Mouse (Mus musculus) midbrain, embryonic 12.5 days (tissue): ENCODE measurements at regions not wholly inside any gene's neighbourhood (a gene's known extent, or its start where the extent isn't known, plus 50 kb on each side); places are given as distances from the start of the nearest gene placed in this dataset.

ENCODE experiments used
- ATAC-seq: fragments of 200-750 bp; cut with Nextera tagmentation; 2 replicates; pipeline ENCODE4 v1.8.0; 2017; ENCODE audit warnings: low read depth, moderate TSS enrichment, moderate library complexity; ENCODE audit not compliant: low FRiP score
- H3K27ac ChIP-seq: fragments of 300-500 bp; sonication (generic); replicated peaks from 2 replicates; pipeline ENCODE4 v1.5.1; 2016; ENCODE audit warnings: mild to moderate bottlenecking
- H3K27me3 ChIP-seq: fragments of 300-500 bp; sonication (generic); 2 replicates; pipeline ENCODE4 v1.6.1; 2016; ENCODE audit warnings: mild to moderate bottlenecking
- H3K36me3 ChIP-seq: fragments of 300-500 bp; sonication (generic); 2 replicates; pipeline ENCODE4 v1.6.1; 2016
- H3K4me1 ChIP-seq: fragments of 300-500 bp; sonication (generic); 2 replicates; pipeline ENCODE4 v1.6.1; 2016
- H3K4me2 ChIP-seq: fragments of 300-500 bp; sonication (generic); replicated peaks from 2 replicates; pipeline ENCODE4 v1.6.1; 2016; ENCODE audit warnings: mild to moderate bottlenecking, moderate library complexity
- H3K4me3 ChIP-seq: fragments of 300-500 bp; sonication (generic); 2 replicates; pipeline ENCODE4 v1.5.1; 2016; ENCODE audit warnings: mild to moderate bottlenecking
- H3K9ac ChIP-seq: fragments of 300-500 bp; sonication (generic); replicated peaks from 2 replicates; pipeline ENCODE4 v1.6.1; 2016; ENCODE audit warnings: mild to moderate bottlenecking, moderate library complexity
- H3K9me3 ChIP-seq: fragments of 300-500 bp; sonication (generic); 2 replicates; pipeline ENCODE4 v1.6.1; 2016; ENCODE audit warnings: mild to moderate bottlenecking
- whole genome bisulfite sequencing: fragments of 180-500 bp; shearing (Covaris S2); methylation state at CpG from one replicate; pipeline ENCODE4 v1.1.7; 2016; 5-methylcytosine and 5-hydroxymethylcytosine counted together

- H3K4me3 ChIP-seq: no peak overlapping the region
- H3K27ac ChIP-seq: no peak overlapping the region
- H3K4me1 ChIP-seq: no peaks in the 10 kb centered on the region
- H3K36me3 ChIP-seq: no peaks in the 10 kb centered on the region
- H3K9me3 ChIP-seq: no peaks in the 10 kb centered on the region
- H3K9ac ChIP-seq: no peak overlapping the region
- H3K27me3 ChIP-seq: no peaks in the 10 kb centered on the region
- ATAC-seq: no peak
- H3K4me2 ChIP-seq: no peak overlapping the region
- 29% methylated on average over 4 of the region's 4 CpGs for WGBS
These were observed 278.7 kb downstream of the Cenpw start for GRCm38 (mm10) chr10:29921658-29922057.

GRCm38 (mm10) chr10:29897780-29898363, 302.5 kb downstream of the Cenpw start:
- Histone ChIP-seq H3K27me3 (no peaks in the 10 kb centered on the region), H3K4me2 (no peak overlapping the region), H3K9me3 (no peaks in the 10 kb centered on the region), H3K4me1 (no peaks in the 10 kb centered on the region), H3K27ac (no peak overlapping the region), H3K4me3 (no peak overlapping the region), H3K36me3 (no peaks in the 10 kb centered on the region), H3K9ac (no peak overlapping the region)
- no peak for ATAC-seq
- WGBS: 31% methylated on average over 1 of the region's 1 CpGs

DNA sequence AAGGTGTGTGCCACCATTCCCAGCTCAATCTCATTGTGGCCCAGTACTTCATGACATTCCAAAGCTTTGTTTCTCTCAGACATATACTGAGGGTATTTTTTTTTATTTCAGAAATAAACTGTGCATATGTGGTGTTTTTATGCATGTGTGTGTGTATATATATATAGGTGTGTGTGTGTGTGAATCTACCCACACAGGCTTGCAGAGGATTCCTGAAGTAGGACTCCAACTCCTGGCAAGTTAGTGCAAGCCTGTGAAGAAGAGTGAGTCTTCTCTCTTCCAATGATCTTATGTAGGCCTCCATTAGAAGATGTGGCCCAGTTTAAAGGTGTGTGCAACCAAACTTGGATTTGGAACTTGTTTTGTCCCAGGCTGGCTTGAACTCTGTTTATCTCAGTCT, 328.9 kb upstream of the Rspo3 start:
- Histone ChIP-seq H3K27ac (no peak overlapping the region), H3K4me3 (no peak overlapping the region), H3K4me2 (no peak overlapping the region), H3K4me1 (no peaks in the 10 kb centered on the region), H3K36me3 (no peaks in the 10 kb centered on the region), H3K9ac (no peak overlapping the region), H3K9me3 (no peaks in the 10 kb centered on the region), H3K27me3 (no peaks in the 10 kb centered on the region)
- no peak for ATAC-seq

DNA sequence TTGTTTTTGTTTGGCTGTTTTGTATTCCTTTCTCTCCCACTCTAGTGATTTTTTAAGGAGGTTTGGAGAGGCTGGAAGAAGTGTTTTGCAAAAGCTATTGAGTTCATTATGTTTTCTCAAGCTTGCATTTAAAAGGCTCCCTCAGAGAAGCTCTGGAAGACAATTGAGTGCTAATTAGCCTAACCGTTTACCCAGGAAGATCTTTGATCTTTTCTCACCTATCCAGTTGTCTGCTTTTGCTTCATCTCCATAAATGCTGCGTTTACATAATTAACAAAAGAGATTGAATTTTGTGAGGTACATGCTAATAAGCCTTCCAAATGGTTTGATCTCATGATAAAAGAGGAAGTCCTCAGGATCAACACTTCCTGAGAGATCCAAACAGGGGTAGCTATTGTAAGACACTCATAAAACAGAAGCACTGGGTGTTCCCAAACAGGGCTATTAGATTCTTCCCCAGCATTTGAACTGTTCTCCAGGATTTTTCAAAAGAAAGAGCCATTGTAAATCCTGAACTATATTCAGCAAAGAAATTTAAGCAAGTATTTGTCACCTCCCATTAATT, 320.2 kb upstream of the Rspo3 start:
- no peak for ATAC-seq
- H3K9me3 ChIP-seq: no peaks in the 10 kb centered on the region

DNA sequence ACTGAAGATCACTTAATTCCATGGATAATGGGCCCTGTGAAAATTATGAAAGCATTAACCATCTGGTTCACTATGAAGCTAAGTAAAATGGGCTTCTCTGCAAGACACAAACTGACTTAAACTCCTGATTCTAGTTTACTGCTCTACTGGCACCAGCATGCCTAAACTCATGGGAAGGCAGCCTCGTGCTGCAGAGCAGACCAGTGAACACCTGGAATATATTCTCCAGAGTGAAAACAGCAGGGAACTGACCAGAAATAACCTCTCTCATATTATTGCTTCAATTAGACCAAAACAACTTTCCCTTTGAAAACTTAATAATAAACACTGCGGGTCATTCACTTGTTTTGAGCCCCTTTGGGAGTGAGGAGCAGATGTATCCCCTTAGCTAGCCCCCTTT, 316.8 kb upstream of the Rspo3 start:
- 64% methylated on average over 2 of the region's 2 CpGs for WGBS
- no peaks in the 10 kb centered on the region for H3K27me3 ChIP-seq
- H3K9me3 ChIP-seq: no peaks in the 10 kb centered on the region
- H3K4me2 ChIP-seq: no peak overlapping the region
- H3K9ac ChIP-seq: no peak overlapping the region
- no peak overlapping the region for H3K27ac ChIP-seq
- no peaks in the 10 kb centered on the region; the same call in 1 of the 2 replicates for H3K4me1 ChIP-seq
- no peaks in the 10 kb centered on the region for H3K36me3 ChIP-seq
- no peak overlapping the region for H3K4me3 ChIP-seq
- ATAC-seq: no peak

More for the DNA sequence above, 320.2 kb upstream of the Rspo3 start:
- no peak overlapping the region for H3K4me2 ChIP-seq
- H3K27ac ChIP-seq: no peak overlapping the region
- WGBS: 10% methylated on average over 2 of the region's 2 CpGs
- no peaks in the 10 kb centered on the region for H3K27me3 ChIP-seq
- no peaks in the 10 kb centered on the region; the same call in 1 of the 2 replicates for H3K4me1 ChIP-seq
- H3K4me3 ChIP-seq: no peak overlapping the region
- H3K9ac ChIP-seq: no peak overlapping the region
- H3K36me3 ChIP-seq: no peaks in the 10 kb centered on the region

DNA sequence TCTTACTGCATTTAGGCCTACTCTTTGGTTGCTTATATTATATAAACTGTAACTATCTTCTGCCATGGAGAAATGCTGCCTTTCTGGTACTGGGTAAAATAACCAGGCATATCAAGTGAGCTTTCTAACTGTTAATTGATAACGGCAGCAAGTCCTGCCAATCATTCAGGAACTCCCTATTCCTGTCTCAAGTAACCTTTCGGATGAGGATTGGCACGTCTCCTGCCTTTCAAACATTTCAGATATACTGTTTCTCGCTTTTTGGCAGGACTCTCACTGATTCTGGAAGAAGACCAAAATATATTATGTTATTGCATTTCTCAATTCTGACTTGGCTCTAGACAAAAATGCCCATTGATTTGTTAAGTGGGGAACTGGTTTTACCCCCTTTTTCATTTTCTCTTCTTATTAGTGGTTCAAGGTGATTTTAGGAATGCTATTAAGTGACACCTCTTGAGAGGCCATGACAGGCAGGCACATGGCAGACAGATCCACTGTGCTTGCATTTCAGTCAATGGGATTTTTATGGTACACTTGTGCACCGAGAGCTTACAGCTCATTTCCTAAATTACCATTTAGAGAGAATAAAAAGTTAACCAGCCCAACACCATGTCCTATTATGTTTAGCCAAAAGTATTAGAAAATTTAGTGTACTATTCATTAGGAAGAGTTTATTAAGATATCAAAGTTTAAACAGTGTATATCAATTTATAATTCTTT, 289.4 kb upstream of the Rspo3 start:
- no peak overlapping the region for H3K27ac ChIP-seq
- no peaks in the 10 kb centered on the region for H3K9me3 ChIP-seq
- no peaks in the 10 kb centered on the region for H3K36me3 ChIP-seq
- H3K9ac ChIP-seq: no peak overlapping the region
- no peaks in the 10 kb centered on the region for H3K4me1 ChIP-seq
- ATAC-seq: no peak
- H3K4me2 ChIP-seq: no peak overlapping the region
- WGBS: 84% methylated on average over 5 of the region's 5 CpGs
- no peaks in the 10 kb centered on the region for H3K27me3 ChIP-seq
- H3K4me3 ChIP-seq: no peak overlapping the region

- Histone ChIP-seq H3K4me3 (no peak overlapping the region), H3K9me3 (no peaks in the 10 kb centered on the region), H3K4me2 (no peak overlapping the region), H3K27ac (no peak overlapping the region), H3K4me1 (no peaks in the 10 kb centered on the region), H3K27me3 (no peaks in the 10 kb centered on the region), H3K36me3 (no peaks in the 10 kb centered on the region), H3K9ac (no peak overlapping the region)
- ATAC-seq: no peak
These were observed 288.7 kb upstream of the Rspo3 start for GRCm38 (mm10) chr10:29824413-29824812.

DNA sequence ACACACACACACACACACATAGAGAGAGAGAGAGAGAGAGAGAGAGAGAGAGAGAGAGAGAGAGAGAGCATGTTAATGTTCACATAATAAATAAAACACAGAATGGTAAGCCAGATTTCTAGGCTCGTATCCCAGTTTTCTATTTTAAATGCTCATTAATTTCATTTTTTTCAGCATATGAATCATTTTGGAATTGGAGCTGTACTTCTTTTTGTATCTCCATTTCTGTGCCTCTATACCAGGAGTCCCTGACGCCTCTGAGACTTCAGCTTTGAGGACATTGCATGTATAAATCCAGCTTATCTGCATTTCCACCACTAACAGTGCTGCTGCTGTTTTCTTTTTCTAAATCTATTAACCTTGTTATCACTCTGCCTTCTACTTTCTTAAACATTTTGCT, 287.5 kb upstream of the Rspo3 start:
- H3K36me3 ChIP-seq: no peaks in the 10 kb centered on the region
- H3K9ac ChIP-seq: no peak overlapping the region
- no peak overlapping the region for H3K4me3 ChIP-seq
- H3K27ac ChIP-seq: no peak overlapping the region
- no peak for ATAC-seq
- no peak overlapping the region for H3K4me2 ChIP-seq
- no peaks in the 10 kb centered on the region for H3K27me3 ChIP-seq
- no peaks in the 10 kb centered on the region for H3K4me1 ChIP-seq
- WGBS: 88% methylated on average over 2 of the region's 2 CpGs
- no peaks in the 10 kb centered on the region for H3K9me3 ChIP-seq

DNA sequence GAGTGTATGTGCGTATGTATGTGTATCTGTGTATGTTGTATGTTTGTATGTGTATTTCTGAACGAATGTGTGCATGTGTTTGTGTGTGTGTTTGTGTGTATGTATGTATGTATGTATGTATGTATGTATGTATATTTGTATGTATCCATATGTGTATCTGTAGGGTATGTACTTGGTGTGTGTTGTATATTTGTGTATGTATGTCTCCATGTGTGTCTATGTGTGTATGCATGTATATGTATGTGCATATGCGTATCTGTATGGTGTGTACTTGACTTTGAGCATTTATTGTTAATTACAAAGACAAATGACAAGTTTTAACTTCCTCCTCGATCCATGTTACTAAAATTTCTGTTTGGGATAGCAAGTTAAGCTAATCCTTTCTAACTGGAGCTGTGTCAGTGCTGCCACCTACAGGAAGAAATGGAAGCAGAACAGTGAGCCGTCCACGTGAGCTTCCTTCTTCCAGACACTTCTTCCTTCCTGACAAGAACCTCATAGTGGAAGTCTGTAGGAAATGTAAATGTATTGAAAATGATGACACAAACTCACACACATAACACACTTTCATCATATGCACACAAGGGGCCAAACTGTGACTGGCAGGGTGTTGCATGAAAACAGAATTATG, 268.4 kb upstream of the Rspo3 start:
- H3K9ac ChIP-seq: no peak overlapping the region
- H3K4me3 ChIP-seq: no peak overlapping the region
- ATAC-seq: peak; percentile 70
- H3K27me3 ChIP-seq: no peaks in the 10 kb centered on the region
- H3K9me3 ChIP-seq: no peaks in the 10 kb centered on the region
- no peaks in the 10 kb centered on the region for H3K4me1 ChIP-seq
- 47% methylated on average over 6 of the region's 6 CpGs for WGBS
- H3K27ac ChIP-seq: no peak overlapping the region
- H3K4me2 ChIP-seq: no peak overlapping the region
- no peaks in the 10 kb centered on the region for H3K36me3 ChIP-seq

- Histone ChIP-seq H3K9ac (no peak overlapping the region), H3K27ac (no peak overlapping the region), H3K4me2 (no peak overlapping the region), H3K9me3 (no peaks in the 10 kb centered on the region), H3K4me3 (no peak overlapping the region), H3K4me1 (no peaks in the 10 kb centered on the region), H3K36me3 (no peaks in the 10 kb centered on the region), H3K27me3 (no peaks in the 10 kb centered on the region)
- 96% methylated on average over 3 of the region's 3 CpGs for WGBS
- no peak for ATAC-seq
These were observed 267.0 kb upstream of the Rspo3 start for GRCm38 (mm10) chr10:29802637-29803036.

DNA sequence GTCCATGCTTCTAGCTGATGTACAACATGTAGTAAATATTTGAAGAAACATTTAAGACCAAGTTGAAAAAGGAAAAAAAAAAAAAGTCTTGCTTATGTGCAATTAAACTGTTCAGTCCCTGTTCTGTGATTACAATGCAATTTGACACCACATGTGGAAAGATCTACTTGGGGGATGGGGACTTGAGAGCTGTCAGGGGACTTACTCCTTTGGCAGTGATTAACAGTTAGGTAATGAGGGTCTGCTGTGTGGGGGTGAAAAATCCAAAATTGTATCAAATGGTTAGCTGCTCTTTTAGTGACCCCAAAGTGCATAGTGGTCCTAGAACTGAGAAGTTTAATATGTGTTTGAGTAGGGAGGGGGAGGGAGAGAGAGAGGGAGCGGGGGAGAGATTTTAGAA, 259.0 kb upstream of the Rspo3 start:
- H3K9me3 ChIP-seq: no peaks in the 10 kb centered on the region
- no peak overlapping the region for H3K27ac ChIP-seq

DNA sequence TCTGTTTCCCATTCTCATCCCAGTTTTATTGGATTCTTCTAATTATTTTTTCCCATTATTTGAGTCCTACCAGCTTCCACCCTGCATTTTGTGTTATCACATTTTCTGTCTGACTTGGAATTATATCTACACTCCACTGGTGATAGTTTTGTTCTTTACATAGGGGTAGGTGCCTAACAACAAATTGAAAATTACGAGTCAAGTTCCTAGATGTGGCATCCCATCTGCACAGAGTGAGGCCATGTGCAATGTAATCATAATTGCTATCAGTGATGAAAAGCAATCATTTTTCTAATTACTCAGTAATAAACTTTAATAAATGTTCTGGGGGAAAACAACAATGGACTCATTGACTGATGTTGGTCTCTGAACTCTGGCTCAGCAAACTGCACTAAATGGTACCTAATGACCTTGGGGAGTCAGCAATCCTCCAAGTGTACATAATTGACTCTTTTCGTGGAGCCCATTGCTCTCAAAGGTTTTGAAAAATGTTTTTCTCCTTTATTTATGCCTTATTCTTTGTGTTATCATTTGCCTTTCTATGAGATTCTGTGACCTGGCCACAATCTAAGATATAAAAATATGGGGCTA, 250.6 kb upstream of the Rspo3 start:
- Histone ChIP-seq H3K9me3 (no peaks in the 10 kb centered on the region), H3K27ac (no peak overlapping the region), H3K9ac (no peak overlapping the region), H3K4me2 (no peak overlapping the region), H3K36me3 (no peaks in the 10 kb centered on the region), H3K4me3 (no peak overlapping the region), H3K27me3 (no peaks in the 10 kb centered on the region), H3K4me1 (no peaks in the 10 kb centered on the region)
- ATAC-seq: no peak
- 85% methylated on average over 2 of the region's 2 CpGs for WGBS

More for the DNA sequence above, 259.0 kb upstream of the Rspo3 start:
- no peak overlapping the region for H3K4me3 ChIP-seq
- no peak overlapping the region for H3K4me2 ChIP-seq
- no peaks in the 10 kb centered on the region for H3K36me3 ChIP-seq
- H3K9ac ChIP-seq: no peak overlapping the region
- no peaks in the 10 kb centered on the region for H3K27me3 ChIP-seq
- 84% methylated on average over 1 of the region's 1 CpGs for WGBS
- ATAC-seq: no peak
- H3K4me1 ChIP-seq: 0 out of 2 replicates have a peak, but pooled peaks cover 2% of the 10 kb centered on the region
